Mouse (Mus musculus) forebrain, embryonic 10.5 days (tissue): ENCODE results near the gene Myh3. TPM values are rescaled to one million over a fixed set of nuclear protein-coding genes. Genes with fewer than 3 reads are reported as not detected.

ENCODE experiments used
- DNase-seq: peaks from one replicate; pipeline ENCODE4 v3.0.0-alpha.2; 2017; ENCODE audit warnings: low spot score; ENCODE audit errors: extremely low spot score
- H3K27ac ChIP-seq: fragments of 300-500 bp; sonication (generic); 2 replicates; pipeline ENCODE4 v1.5.1; 2016; ENCODE audit warnings: mild to moderate bottlenecking
- H3K27me3 ChIP-seq: fragments of 300-500 bp; sonication (generic); 2 replicates; pipeline ENCODE4 v1.6.1; 2016; ENCODE audit warnings: mild to moderate bottlenecking; ENCODE audit not compliant: poor library complexity, severe bottlenecking
- H3K36me3 ChIP-seq: fragments of 300-500 bp; sonication (generic); replicated peaks from 2 replicates; pipeline ENCODE4 v1.6.1; 2016; ENCODE audit warnings: mild to moderate bottlenecking, moderate library complexity
- H3K4me1 ChIP-seq: fragments of 300-500 bp; sonication (generic); 2 replicates; pipeline ENCODE4 v1.6.1; 2016
- H3K4me3 ChIP-seq: fragments of 300-500 bp; sonication (generic); 2 replicates; pipeline ENCODE4 v1.5.1; 2016; ENCODE audit warnings: mild to moderate bottlenecking, moderate library complexity
- H3K9me3 ChIP-seq: fragments of 300-500 bp; sonication (generic); 2 replicates; pipeline ENCODE4 v1.6.1; 2016; ENCODE audit warnings: mild to moderate bottlenecking, moderate library complexity
- WGBS: fragments of 180-500 bp; shearing (Covaris S2); methylation state at CpG from one replicate; pipeline ENCODE4 v1.1.7; 2016; 5-methylcytosine and 5-hydroxymethylcytosine counted together
- polyA plus RNA-seq: library from polyadenylated mRNA; unstranded; fragments of >200 nt; fragmentation: Nextera tagmentation; extraction: Ambion mirVana; gene quantifications from 2 replicates; pipeline ENCODE4 v1.2.1, GENCODE M21; 2016

Gene Myh3
- polyA plus RNA-seq, 1 experiment from 2014 or later, result 0.37 TPM

DNA sequence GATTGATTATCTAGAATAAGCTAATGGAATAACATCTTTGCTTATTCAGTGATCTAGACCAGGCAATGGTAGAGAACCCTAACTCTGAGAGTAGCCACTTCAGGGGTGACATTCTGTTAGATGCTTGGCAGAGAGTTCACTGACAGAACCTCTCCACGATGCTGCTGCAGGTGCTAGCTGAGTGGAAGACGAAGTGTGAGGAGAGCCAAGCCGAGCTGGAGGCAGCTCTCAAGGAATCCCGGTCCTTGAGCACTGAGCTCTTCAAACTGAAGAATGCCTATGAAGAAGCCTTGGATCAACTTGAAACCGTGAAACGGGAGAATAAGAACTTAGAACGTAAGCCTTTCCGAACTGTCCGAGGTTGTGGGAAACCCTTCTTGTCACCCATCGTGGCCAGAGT, 19.6 kb downstream of the Myh3 start:
- Histone ChIP-seq H3K4me3 (no peak overlapping the region), H3K36me3 (no peaks in the 10 kb centered on the region), H3K27me3 (peaks cover 12% of the 10 kb centered on the region), H3K9me3 (no peaks in the 10 kb centered on the region), H3K27ac (no peak overlapping the region), H3K4me1 (no peaks in the 10 kb centered on the region)
- no peak for DNase-seq
- WGBS, result 92% methylated on average over 10 of the region's 10 CpGs

DNA sequence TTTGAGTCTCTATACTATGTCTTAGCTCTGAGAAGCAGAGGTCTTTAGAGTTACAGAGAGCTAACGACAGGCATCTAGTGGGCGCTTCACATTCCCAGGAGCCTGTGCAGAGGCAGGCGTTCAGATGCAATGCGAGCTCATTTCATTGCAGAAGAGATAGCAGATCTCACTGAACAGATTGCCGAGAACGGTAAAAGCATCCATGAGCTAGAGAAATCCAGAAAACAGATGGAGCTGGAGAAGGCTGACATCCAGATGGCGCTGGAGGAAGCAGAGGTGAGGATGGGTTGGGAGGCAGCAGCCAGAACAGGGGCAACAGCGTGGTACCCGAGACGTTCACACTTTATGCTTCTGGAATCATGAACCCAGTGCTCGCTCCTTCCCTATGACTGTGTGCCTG, 20.3 kb downstream of the Myh3 start:
- no peaks in the 10 kb centered on the region for H3K36me3 ChIP-seq
- H3K9me3 ChIP-seq, result no peaks in the 10 kb centered on the region
- DNase-seq, result no peak
- no peak overlapping the region for H3K27ac ChIP-seq
- 90% methylated on average over 11 of the region's 11 CpGs for WGBS
- no peaks in the 10 kb centered on the region for H3K4me1 ChIP-seq
- no peak overlapping the region for H3K4me3 ChIP-seq
- H3K27me3 ChIP-seq, result peaks cover 12% of the 10 kb centered on the region

DNA sequence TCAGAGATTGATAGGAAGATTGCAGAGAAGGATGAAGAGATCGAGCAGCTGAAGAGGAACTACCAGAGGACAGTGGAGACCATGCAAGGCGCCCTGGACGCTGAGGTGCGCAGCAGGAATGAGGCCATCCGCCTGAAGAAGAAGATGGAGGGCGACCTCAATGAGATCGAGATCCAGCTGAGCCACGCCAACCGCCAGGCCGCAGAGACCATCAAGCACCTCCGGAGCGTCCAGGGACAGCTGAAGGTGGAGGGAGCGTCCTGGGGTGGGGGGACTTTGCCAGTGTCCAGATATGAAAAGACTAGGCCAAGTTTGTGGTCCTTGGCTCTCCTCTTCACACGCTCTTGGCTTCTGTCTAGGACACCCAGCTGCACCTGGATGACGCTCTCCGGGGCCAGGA, 21.1 kb downstream of the Myh3 start:
- DNase-seq, result no peak
- Histone ChIP-seq H3K4me1 (no peaks in the 10 kb centered on the region), H3K9me3 (no peaks in the 10 kb centered on the region), H3K4me3 (no peak overlapping the region), H3K36me3 (no peaks in the 10 kb centered on the region), H3K27me3 (peaks cover 11% of the 10 kb centered on the region), H3K27ac (no peak overlapping the region)
- 96% methylated on average over 16 of the region's 16 CpGs for WGBS

DNA sequence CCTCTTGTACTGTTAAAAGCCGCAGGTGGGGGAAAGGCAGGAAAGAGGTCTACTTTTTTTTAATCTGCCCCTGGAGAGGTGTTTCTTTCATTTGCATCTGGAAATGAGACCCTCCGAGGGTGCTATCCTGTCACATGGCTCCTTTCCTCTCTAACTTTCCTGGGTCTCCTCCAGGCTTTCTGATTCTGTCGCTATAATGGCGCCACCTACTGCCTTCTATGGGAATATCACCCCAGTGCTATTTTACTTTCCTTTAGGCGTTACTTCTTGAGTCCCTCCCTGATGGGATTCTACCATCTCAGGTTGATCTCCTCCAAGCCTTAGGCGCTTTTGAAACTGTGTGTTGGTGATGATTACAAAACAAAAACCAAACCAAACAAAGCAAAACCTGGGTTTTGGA, 22.1 kb downstream of the Myh3 start:
- WGBS, result 41% methylated on average over 6 of the region's 6 CpGs
- Histone ChIP-seq H3K27me3 (peaks cover 5% of the 10 kb centered on the region; the same call in 1 of the 2 replicates), H3K4me3 (no peak overlapping the region), H3K9me3 (no peaks in the 10 kb centered on the region), H3K4me1 (peaks cover 5% of the 10 kb centered on the region; the same call in 1 of the 2 replicates), H3K36me3 (no peaks in the 10 kb centered on the region), H3K27ac (no peak overlapping the region)
- no peak for DNase-seq

DNA sequence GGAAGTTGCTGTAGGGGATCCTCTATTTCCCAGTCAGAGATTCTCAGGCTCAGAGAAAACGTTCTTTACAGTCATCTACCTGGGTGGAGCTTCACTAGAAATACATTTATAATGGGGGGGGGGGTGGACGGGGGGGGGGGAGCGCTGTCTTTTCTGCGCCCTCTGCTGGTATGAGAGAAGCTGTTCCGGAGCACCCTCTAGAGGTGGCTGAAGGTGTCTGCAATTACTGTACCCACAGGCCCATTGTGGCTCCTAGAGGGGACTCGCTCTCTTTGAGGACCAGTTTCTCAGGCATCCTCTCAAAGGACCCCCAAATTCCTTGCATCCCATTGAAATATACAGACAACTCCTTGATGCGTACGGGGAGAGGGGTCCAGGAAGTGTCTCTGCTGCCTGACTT, 23.6 kb downstream of the Myh3 start:
- no peak for DNase-seq
- Histone ChIP-seq H3K4me3 (no peak overlapping the region), H3K27me3 (no peaks in the 10 kb centered on the region; the same call in 1 of the 2 replicates), H3K9me3 (no peaks in the 10 kb centered on the region), H3K27ac (no peak overlapping the region), H3K4me1 (peaks cover 14% of the 10 kb centered on the region), H3K36me3 (no peaks in the 10 kb centered on the region)
- 30% methylated on average over 8 of the region's 8 CpGs for WGBS

DNA sequence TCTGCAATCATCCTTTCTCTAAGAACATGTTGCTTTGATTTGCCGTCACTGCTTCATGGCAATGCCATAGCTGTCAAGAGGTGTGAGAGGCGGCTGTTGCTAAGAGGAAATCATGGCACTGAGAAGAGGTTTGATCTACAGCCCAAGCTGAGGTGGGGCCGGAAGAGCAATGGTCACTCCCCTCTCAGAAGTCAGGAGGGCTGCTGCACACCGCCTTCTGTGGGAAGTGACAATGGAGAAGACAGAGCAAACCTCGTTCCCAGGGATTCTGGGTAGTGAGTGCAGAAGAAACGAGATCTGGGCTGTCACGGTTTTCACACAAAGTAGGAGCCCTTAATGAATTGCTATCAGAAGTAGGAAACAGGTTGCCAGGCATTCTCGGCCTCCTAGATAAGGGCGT, 25.2 kb downstream of the Myh3 start:
- no peak overlapping the region for H3K27ac ChIP-seq
- no peaks in the 10 kb centered on the region for H3K9me3 ChIP-seq
- DNase-seq, result no peak
- 89% methylated on average over 9 of the region's 9 CpGs for WGBS
- no peak overlapping the region for H3K4me3 ChIP-seq
- H3K36me3 ChIP-seq, result no peaks in the 10 kb centered on the region
- peaks cover 14% of the 10 kb centered on the region for H3K4me1 ChIP-seq
- no peaks in the 10 kb centered on the region; the same call in 1 of the 2 replicates for H3K27me3 ChIP-seq

DNA sequence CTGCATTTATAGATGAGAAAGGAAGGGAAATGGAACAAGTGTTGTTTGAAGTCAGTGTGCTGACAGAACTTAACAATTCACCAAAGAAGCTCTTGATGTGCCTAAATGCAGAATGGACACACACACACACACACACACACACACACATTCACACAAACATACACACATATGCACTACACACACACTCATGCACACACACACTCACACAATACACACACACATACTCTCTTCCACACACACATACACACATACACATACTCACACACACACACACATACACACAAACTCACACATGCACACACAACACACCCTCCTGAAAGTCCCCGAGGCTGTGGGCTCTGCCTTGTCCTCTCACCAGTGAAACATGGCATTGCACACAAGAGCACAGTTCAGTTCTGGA, 26.1 kb downstream of the Myh3 start:
- DNase-seq, result no peak
- Histone ChIP-seq H3K27me3 (no peaks in the 10 kb centered on the region; the same call in 1 of the 2 replicates), H3K27ac (no peak overlapping the region), H3K4me1 (peaks cover 14% of the 10 kb centered on the region), H3K36me3 (no peaks in the 10 kb centered on the region), H3K4me3 (no peak overlapping the region), H3K9me3 (no peaks in the 10 kb centered on the region)
- 83% methylated on average over 1 of the region's 1 CpGs for WGBS

DNA sequence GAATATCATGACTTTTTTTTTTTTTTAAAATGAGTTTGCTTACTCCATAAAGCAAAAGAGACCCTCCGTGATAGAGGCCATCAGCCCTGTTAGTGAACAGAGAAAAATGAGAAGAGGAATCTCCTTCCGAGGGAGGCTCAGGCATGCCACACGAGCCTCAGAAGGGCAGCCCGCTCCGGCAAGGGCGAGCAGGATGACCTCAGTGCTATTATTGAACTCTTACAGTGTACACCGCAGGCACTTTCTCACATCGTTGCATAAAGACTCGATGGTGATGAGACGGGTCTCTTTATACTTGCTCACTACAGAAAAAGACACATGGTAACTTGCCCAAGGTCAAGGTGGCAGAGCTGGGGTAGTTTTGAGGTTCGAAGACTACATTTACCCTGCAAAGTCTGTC, 26.6 kb downstream of the Myh3 start:
- Histone ChIP-seq H3K9me3 (no peaks in the 10 kb centered on the region), H3K27me3 (no peaks in the 10 kb centered on the region), H3K27ac (no peak overlapping the region), H3K4me3 (no peak overlapping the region), H3K36me3 (no peaks in the 10 kb centered on the region), H3K4me1 (peaks cover 14% of the 10 kb centered on the region)
- 87% methylated on average over 11 of the region's 11 CpGs for WGBS
- DNase-seq, result no peak

DNA sequence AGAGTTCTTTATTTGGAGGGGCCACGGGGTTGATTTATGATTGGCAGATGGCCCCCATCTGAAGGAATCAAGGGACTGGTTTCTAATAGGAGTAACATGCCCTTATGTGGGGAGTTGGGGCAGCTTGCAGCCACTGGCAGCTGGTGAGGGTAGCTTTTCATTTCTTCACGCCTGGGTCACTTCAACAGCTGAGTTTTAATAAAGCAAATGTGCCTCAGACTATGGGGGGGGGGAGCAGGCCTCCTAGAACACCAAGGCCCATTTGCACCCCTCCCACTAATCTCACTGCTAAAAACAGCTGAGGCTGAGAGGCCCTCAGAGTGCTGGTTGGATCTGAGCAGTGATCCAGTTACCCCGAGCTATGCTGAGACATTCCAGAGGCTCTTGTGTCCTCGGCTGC, 27.6 kb downstream of the Myh3 start:
- H3K4me1 ChIP-seq, result peaks cover 14% of the 10 kb centered on the region
- H3K27ac ChIP-seq, result no peak overlapping the region
- H3K36me3 ChIP-seq, result no peaks in the 10 kb centered on the region
- no peaks in the 10 kb centered on the region; the same call in 1 of the 2 replicates for H3K27me3 ChIP-seq
- H3K9me3 ChIP-seq, result no peaks in the 10 kb centered on the region
- no peak for DNase-seq
- H3K4me3 ChIP-seq, result no peak overlapping the region
- WGBS, result 68% methylated on average over 4 of the region's 4 CpGs

DNA sequence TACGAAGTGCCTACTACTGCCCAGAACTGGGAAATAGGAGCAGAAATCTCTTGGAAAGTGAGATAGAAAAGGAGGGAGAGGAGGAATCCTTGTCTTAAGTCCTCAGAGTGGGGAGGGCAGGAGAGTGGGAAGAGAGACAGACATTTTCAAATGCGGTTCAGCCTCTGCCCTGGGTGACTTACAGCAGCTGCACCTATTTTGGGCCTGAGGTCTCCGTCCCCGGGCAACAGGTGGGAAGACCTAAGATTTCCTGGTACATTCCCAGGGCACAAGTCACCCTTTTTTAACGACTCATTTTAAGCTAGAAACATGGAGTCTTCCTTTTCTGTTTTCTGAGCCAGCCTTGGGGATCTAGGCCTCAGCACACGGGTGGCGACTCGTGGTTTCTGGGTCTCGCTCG, 28.9 kb downstream of the Myh3 start:
- Histone ChIP-seq H3K4me3 (no peak overlapping the region), H3K36me3 (no peaks in the 10 kb centered on the region), H3K4me1 (peaks cover 14% of the 10 kb centered on the region), H3K9me3 (no peaks in the 10 kb centered on the region), H3K27me3 (peaks cover 4% of the 10 kb centered on the region; the same call in 1 of the 2 replicates), H3K27ac (no peak overlapping the region)
- 86% methylated on average over 10 of the region's 10 CpGs for WGBS
- no peak for DNase-seq

DNA sequence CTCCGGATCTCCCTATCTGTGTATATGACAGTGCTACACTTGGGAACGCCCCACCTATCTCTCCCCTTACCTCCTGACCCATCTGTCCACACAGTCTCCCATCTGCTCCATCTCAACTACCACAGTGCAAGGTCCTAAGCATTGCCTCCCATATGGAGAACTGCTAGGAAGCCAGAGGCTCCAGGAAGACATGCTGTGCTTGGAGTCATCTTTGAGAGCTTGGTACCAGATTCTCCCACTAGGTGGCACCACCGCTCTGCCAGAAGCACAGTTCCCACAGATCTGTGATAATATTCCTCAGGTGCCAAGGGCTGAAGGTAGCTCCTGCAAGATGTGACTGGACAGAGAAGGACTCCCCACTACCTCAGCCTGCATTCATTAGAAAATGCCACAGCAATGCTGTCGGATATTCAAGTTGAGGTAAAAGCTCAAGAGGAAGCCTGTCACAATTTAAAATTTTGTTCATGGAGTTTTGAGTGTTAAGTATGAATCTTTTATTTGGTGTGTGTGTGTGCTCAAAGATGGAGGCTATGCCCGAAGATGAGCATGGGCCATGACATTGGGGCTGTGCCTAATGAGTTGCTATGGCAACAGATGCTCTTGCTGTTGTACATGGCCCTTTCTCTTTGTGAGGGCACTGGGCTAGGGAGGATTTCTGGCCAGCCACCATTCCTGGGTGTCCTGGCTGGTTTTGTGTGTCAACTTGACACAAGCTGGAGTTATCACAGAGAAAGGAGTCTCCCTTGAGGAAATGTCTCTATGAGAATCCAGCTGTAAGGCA, 32.3 kb downstream of the Myh3 start:
- H3K4me1 ChIP-seq, result peaks cover 11% of the 10 kb centered on the region
- no peaks in the 10 kb centered on the region for H3K36me3 ChIP-seq
- no peak overlapping the region for H3K27ac ChIP-seq
- DNase-seq, result peak; percentile 59
- H3K9me3 ChIP-seq, result no peaks in the 10 kb centered on the region
- peaks cover 4% of the 10 kb centered on the region; the same call in 1 of the 2 replicates for H3K27me3 ChIP-seq
- no peak overlapping the region for H3K4me3 ChIP-seq
- 34% methylated on average over 5 of the region's 5 CpGs for WGBS

DNA sequence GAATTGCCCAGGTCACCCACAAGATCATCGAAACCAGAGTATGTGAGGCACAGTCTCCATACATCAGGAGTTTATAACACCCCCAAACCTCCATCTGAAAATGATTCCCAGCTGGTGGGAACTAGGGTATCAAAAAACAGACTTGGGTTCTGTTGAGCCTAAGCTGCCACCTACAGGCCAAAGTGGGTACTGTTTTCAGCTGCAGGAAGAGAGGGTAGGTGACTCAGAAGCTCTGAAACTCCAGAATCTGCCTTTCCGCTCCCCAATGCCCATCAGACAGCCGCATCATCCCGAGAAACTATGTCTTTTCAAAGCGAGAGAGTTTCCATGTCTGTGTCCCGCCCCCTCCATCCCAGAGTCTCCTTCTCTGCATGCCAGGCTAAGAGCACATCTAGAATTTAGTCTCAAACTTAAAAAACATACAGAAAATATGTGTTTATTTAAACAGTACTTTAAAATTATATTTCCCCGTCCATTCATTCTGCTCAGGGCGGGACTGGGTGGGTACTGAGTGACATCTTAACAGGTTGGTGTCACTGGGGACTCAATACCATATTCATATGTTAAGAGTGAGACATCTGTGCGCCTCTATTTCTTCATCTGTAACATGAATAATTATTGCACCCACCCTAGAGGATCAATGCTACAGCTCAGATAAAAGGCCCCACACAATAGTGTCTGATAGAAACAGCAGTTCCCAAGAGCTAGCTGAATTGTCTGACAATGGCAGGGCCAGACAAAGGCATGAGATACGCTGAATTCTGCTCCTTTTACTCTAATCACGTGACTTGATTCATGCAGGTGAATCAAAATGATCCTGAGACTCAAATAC, 34.1 kb downstream of the Myh3 start:
- Histone ChIP-seq H3K36me3 (no peaks in the 10 kb centered on the region), H3K4me3 (no peak overlapping the region), H3K4me1 (peaks cover 2% of the 10 kb centered on the region; the same call in 1 of the 2 replicates), H3K27me3 (peaks cover 4% of the 10 kb centered on the region; the same call in 1 of the 2 replicates), H3K9me3 (no peaks in the 10 kb centered on the region), H3K27ac (no peak overlapping the region)
- WGBS, result 31% methylated on average over 11 of the region's 11 CpGs
- peak; percentile 70 for DNase-seq

DNA sequence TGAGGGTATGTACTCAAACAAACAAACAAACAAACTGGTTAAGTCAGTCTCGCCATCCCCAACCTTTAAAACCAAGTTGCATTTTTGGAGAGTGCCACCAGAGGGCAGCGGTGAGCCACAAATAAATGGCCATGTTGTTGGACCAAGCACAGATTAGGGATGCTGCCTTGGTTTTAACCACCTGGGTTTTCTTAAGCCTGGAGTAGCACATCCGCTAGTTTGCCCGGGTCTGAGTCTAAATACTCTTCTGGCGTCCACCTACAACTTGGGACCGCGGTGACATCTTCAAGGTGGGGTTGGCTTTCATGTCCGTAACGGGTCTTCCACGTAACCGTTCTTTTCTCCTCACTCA, 34.7 kb downstream of the Myh3 start:
- Histone ChIP-seq H3K27me3 (peaks cover 4% of the 10 kb centered on the region; the same call in 1 of the 2 replicates), H3K36me3 (no peaks in the 10 kb centered on the region), H3K4me1 (peaks cover 2% of the 10 kb centered on the region; the same call in 1 of the 2 replicates), H3K9me3 (no peaks in the 10 kb centered on the region), H3K27ac (no peak overlapping the region), H3K4me3 (no peak overlapping the region)
- DNase-seq, result peak; percentile 74
- 44% methylated on average over 11 of the region's 11 CpGs for WGBS
